Mouse (Mus musculus): ENCODE results near the gene Fndc10. TPM values are rescaled to one million over a fixed set of nuclear protein-coding genes. Genes with fewer than 3 reads are reported as not detected.
"Not testable (repeated sequence)": the region's sequence is repeated elsewhere in the genome, so short reads cannot be mapped to it uniquely, and the experiment has no call there.

Gene Fndc10
- polyA plus RNA-seq, 1 experiment from 2014 or later = 3.2 TPM

DNA sequence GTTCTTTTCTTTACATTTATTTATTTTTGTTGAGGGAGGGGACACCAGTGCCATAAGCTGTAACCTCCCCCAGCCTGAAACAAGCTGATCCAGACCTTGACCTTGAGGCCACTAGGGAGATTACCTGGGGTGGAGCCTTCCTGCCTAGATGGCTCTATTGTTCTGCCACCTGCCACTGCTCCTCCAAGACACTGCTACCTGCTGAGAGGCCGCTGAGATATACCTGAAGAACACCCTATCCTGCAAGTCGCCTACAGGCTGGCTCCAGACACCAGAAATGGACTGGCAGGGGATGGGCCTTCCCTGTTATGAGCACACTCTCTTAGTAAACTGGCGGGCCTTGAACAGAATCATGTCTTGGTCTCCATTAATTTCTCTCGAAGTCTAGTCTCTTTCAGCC is 23.9 kb upstream of the Fndc10 start:
- 56% methylated on average over 4 of the region's 4 CpGs for WGBS
- not testable (repeated sequence) for H3K4me3 ChIP-seq (ENCODE audit: low read depth, low read length); DNase-seq (ENCODE audit: low spot score); H3K4me1 ChIP-seq (ENCODE audit: control insufficient read depth, insufficient read depth, low read length); H3K36me3 ChIP-seq (ENCODE audit: control insufficient read depth, insufficient read depth, low read length); H3K27ac ChIP-seq (ENCODE audit: low read depth, low read length); H3K9me3 ChIP-seq (replicated peaks; ENCODE audit: control insufficient read depth, low read length); H3K27me3 ChIP-seq (replicated peaks; ENCODE audit: control insufficient read depth, insufficient read depth, low read length); H3K9ac ChIP-seq (ENCODE audit: low read length); H3K4me2 ChIP-seq (ENCODE audit: low read length); ATAC-seq

DNA sequence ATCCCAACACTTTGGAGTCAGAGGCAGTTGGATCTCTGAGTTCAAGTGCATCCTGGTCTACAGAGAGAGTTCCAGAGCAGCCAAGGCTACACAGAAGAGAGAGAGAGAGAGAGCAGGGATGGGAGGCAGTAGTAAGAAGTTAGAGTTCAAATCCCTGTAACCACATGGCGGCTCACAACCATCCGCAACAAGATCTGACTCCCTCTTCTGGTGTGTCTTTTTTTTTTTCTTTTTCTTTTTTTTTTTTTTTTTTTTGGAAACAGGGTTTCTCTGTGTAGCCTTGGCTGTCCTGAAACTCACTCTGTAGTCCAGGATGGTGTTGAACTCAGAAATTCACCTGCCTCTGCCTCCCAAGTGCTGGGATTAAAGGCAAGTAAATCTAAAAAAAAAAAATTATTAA is 22.1 kb upstream of the Fndc10 start:
- Histone ChIP-seq H3K4me2 (ENCODE audit: low read length) (no peak overlapping the region), H3K4me3 (ENCODE audit: low read depth, low read length) (no peak overlapping the region), H3K4me1 (ENCODE audit: control insufficient read depth, insufficient read depth, low read length) (peaks cover 6% of the 10 kb centered on the region; the same call in 1 of the 2 replicates), H3K27me3 (replicated peaks; ENCODE audit: control insufficient read depth, insufficient read depth, low read length) (no peaks in the 10 kb centered on the region), H3K9ac (ENCODE audit: low read length) (no peak overlapping the region), H3K36me3 (ENCODE audit: control insufficient read depth, insufficient read depth, low read length) (no peaks in the 10 kb centered on the region), H3K27ac (ENCODE audit: low read depth, low read length) (no peak overlapping the region), H3K9me3 (replicated peaks; ENCODE audit: control insufficient read depth, low read length) (no peaks in the 10 kb centered on the region)
- ATAC-seq = no peak
- 65% methylated on average over 2 of the region's 2 CpGs for WGBS
- DNase-seq (ENCODE audit: low spot score) = no peak

DNA sequence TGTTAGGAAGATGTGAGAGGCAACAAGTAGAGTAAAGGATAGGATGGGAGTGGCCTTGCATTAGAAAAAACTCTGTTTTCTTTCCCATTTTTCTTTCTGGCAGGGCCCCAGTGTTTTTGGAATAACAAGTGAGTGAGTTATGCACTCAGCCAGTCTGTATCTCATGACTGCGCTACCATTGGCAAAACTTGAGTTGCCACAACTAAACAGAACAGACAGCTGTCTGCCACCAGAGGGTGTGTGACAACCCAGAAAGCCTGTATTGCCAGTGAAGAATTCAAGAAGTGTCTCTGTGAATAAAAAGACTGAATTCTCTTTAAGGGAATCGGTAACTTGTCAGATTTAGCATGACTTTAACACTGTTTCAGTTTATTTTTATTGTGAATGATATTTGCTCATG is 18.2 kb upstream of the Fndc10 start:
- H3K4me1 ChIP-seq (ENCODE audit: control insufficient read depth, insufficient read depth, low read length) = no peaks in the 10 kb centered on the region
- DNase-seq (ENCODE audit: low spot score) (peak; percentile 25), ATAC-seq (no peak)
- no peaks in the 10 kb centered on the region for H3K27me3 ChIP-seq (replicated peaks; ENCODE audit: control insufficient read depth, insufficient read depth, low read length)
- no peaks in the 10 kb centered on the region for H3K36me3 ChIP-seq (ENCODE audit: control insufficient read depth, insufficient read depth, low read length)
- H3K4me2 ChIP-seq (ENCODE audit: low read length) = no peak overlapping the region
- WGBS = 81% methylated on average over 2 of the region's 2 CpGs
- H3K9ac ChIP-seq (ENCODE audit: low read length) = no peak overlapping the region
- H3K27ac ChIP-seq (ENCODE audit: low read depth, low read length) = no peak overlapping the region
- H3K9me3 ChIP-seq (replicated peaks; ENCODE audit: control insufficient read depth, low read length) = no peaks in the 10 kb centered on the region
- no peak overlapping the region for H3K4me3 ChIP-seq (ENCODE audit: low read depth, low read length)

DNA sequence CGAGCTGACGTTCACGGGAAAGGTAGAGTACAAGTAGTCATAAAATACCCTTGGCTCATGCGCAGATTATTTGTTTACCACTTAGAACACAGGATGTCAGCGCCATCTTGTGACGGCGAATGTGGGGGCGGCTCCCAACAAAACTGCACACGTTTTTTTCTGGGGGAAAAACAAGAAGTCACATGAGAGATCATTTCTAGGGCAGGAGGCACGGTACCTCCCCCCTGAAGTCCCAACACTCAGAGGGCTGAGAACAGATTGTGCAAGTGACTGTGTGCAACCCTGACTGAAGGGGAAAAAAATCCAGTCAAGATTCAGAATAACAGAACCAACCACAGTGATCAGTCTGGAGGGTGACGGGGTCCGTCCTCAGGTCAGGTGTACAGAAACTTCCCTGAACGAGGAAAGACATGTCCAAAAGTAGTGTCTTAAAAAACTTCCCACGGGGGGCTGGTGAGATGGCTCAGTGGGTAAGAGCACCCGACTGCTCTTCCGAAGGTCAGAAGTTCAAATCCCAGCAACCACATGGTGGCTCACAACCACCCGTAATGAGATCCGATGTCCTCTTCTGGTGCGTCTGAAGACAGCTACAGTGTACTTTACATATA is 10.4 kb upstream of the Fndc10 start:
- H3K4me2 ChIP-seq (ENCODE audit: low read length); H3K4me1 ChIP-seq (ENCODE audit: control insufficient read depth, insufficient read depth, low read length); H3K27me3 ChIP-seq (replicated peaks; ENCODE audit: control insufficient read depth, insufficient read depth, low read length); H3K27ac ChIP-seq (ENCODE audit: low read depth, low read length); DNase-seq (ENCODE audit: low spot score); H3K9me3 ChIP-seq (replicated peaks; ENCODE audit: control insufficient read depth, low read length); ATAC-seq; H3K9ac ChIP-seq (ENCODE audit: low read length); H3K4me3 ChIP-seq (ENCODE audit: low read depth, low read length); H3K36me3 ChIP-seq (ENCODE audit: control insufficient read depth, insufficient read depth, low read length): not testable (repeated sequence)
- WGBS = 92% methylated on average over 16 of the region's 19 CpGs

DNA sequence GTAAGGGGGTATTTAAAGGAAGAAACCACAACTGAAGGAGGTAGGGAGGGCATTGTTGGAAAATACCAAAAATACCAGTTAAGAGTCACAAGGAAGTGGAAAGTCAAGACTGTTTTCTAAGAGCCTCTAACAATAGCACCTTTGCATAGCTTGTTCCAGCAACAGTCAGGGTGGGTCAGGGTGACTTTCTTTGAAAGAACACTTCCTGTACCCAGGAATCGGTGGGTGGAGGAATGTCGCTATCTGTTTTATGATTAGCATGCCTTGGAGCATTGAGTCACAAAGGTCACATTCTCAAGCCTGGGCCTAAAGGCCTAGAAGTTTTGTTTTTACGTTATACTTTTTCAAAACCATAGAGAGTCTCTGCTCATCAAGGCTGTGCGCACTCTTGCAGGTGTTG is 6.4 kb upstream of the Fndc10 start:
- not testable (repeated sequence) for H3K4me3 ChIP-seq (ENCODE audit: low read depth, low read length); DNase-seq (ENCODE audit: low spot score); H3K27me3 ChIP-seq (replicated peaks; ENCODE audit: control insufficient read depth, insufficient read depth, low read length); H3K9ac ChIP-seq (ENCODE audit: low read length); H3K4me2 ChIP-seq (ENCODE audit: low read length); ATAC-seq; H3K9me3 ChIP-seq (replicated peaks; ENCODE audit: control insufficient read depth, low read length); H3K36me3 ChIP-seq (ENCODE audit: control insufficient read depth, insufficient read depth, low read length); H3K27ac ChIP-seq (ENCODE audit: low read depth, low read length); H3K4me1 ChIP-seq (ENCODE audit: control insufficient read depth, insufficient read depth, low read length)
- WGBS = 94% methylated on average over 4 of the region's 4 CpGs

DNA sequence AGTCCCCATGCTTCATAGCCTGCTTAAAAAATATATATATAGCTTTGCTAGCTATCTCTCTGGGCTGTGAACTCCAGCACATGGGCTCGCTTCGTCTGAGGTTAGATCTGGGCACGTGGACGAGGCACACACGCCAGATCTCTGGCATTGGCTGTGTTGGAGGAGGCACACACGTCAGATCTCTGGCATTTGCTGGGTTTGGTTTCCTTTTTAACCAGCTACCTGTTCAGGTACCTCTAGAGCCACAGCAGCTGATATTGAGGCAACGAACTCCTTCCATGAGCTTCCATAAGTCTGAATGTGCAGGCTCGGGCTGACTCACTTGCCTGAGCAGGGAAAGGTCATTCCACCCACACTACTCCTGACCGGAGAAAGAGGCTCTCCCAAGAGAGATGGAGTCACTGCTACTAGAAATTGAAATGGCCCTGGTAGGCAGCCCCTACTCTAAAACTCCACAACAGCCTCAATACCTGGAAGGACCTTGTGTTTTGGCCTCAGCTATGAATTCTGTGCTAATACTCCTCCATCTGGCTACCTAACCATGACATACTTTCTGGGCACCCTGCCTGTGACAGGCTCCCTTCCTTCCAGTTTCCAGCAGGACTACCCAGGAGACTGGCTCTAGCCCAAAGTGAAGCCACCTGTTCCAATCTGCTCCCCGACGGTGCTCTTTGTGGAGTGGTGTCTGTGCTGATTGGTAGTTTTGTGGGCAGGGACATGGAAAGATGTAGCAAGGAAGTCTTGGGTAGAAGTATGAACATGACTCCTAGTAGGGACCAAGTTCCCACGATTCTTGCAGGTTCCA is 3.4 kb upstream of the Fndc10 start:
- DNase-seq (ENCODE audit: low spot score) (peak; percentile 46), ATAC-seq (no peak)
- Histone ChIP-seq H3K4me1 (ENCODE audit: control insufficient read depth, insufficient read depth, low read length) (peaks cover 11% of the 10 kb centered on the region), H3K36me3 (ENCODE audit: control insufficient read depth, insufficient read depth, low read length) (no peaks in the 10 kb centered on the region), H3K27ac (ENCODE audit: low read depth, low read length) (no peak overlapping the region), H3K4me2 (ENCODE audit: low read length) (no peak overlapping the region), H3K27me3 (replicated peaks; ENCODE audit: control insufficient read depth, insufficient read depth, low read length) (peaks cover 6% of the 10 kb centered on the region), H3K9ac (ENCODE audit: low read length) (no peak overlapping the region), H3K9me3 (replicated peaks; ENCODE audit: control insufficient read depth, low read length) (no peaks in the 10 kb centered on the region), H3K4me3 (ENCODE audit: low read depth, low read length) (no peak overlapping the region)
- 83% methylated on average over 12 of the region's 12 CpGs for WGBS

DNA sequence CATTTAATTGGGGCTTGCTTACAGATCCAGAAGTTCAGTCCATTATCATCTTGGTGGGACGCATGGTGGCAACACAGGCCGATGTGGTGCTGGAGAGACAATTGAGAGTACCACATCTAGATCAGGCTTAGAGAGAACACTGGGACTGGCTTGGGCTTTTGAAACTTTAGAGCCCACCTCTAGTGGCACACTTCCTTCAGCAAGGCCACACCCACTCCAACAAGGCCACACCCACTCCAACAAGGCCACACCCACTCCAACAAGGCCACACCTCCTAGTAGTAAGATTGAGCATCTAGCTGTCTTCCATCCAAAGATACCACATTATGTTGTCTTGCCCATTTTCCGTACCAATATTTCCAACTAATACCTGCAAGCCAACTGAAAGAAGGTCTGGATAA is 1.7 kb upstream of the Fndc10 start:
- WGBS = 92% methylated on average over 3 of the region's 3 CpGs

DNA sequence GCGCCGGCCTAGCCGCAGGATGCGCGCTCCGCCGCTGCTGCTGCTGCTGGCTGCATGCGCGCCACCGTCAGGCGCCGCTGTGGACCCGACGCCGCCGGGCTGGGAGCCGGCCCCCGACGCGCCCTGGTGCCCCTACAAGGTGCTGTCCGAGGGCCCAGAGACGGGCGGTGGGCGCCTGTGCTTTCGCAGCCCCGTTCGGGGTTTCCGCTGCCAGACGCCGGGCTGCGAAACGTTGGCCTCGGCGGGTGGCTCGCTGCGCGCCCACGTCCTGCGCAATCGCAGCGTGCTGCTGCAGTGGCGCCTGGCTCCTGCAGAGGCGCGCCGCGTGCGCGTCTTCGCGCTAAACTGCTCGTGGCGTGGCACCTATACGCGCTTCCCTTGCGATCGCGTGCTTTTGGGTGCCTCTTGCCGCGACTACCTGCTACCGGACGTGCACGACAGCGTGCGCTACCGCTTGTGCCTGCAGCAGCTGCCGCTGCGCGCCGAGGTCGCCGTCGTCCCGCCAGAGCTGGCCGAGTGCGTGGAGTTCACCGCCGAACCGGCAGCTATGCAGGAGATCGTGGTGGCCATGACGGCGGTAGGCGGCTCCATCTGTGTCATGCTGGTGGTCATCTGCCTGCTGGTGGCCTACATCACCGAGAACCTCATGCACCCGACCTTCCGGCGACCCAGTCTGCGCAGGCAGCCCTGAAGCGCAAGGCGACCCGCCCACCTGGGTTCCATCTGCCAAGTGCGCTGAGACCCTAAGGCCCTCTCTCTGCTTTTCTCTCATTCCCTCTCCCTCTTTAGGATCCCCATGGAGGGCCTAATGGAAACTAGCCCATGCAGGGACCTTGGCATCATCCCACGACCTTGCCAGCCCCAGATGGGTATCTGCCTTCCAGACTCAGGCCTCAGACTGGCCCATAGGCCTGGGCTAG is 600 bp downstream of the Fndc10 start:
- DNase-seq (ENCODE audit: low spot score) = peak; percentile 84
- ATAC-seq = peak; percentile 87

More for the DNA sequence above, 1.7 kb upstream of the Fndc10 start:
- Histone ChIP-seq H3K4me1 (ENCODE audit: control insufficient read depth, insufficient read depth, low read length) (peaks cover 12% of the 10 kb centered on the region), H3K4me3 (ENCODE audit: low read depth, low read length) (no peak overlapping the region), H3K4me2 (ENCODE audit: low read length) (no peak overlapping the region), H3K9me3 (replicated peaks; ENCODE audit: control insufficient read depth, low read length) (no peaks in the 10 kb centered on the region), H3K9ac (ENCODE audit: low read length) (no peak overlapping the region), H3K27me3 (replicated peaks; ENCODE audit: control insufficient read depth, insufficient read depth, low read length) (peaks cover 9% of the 10 kb centered on the region), H3K36me3 (ENCODE audit: control insufficient read depth, insufficient read depth, low read length) (no peaks in the 10 kb centered on the region), H3K27ac (ENCODE audit: low read depth, low read length) (no peak overlapping the region)
- ATAC-seq (no peak), DNase-seq (ENCODE audit: low spot score) (no peak)

More for the DNA sequence above, 600 bp downstream of the Fndc10 start:
- peak overlapping the region; percentile 61 for H3K4me3 ChIP-seq (ENCODE audit: low read depth, low read length)
- H3K27me3 ChIP-seq (replicated peaks; ENCODE audit: control insufficient read depth, insufficient read depth, low read length) = peaks cover 9% of the 10 kb centered on the region
- under 1% methylated on average over 90 of the region's 92 CpGs for WGBS
- H3K9me3 ChIP-seq (replicated peaks; ENCODE audit: control insufficient read depth, low read length) = no peaks in the 10 kb centered on the region
- H3K9ac ChIP-seq (ENCODE audit: low read length) = peak overlapping the region; percentile 77
- H3K27ac ChIP-seq (ENCODE audit: low read depth, low read length) = peak overlapping the region; percentile 77
- no peaks in the 10 kb centered on the region for H3K36me3 ChIP-seq (ENCODE audit: control insufficient read depth, insufficient read depth, low read length)
- peak overlapping the region; percentile 80 for H3K4me2 ChIP-seq (ENCODE audit: low read length)
- H3K4me1 ChIP-seq (ENCODE audit: control insufficient read depth, insufficient read depth, low read length) = peaks cover 12% of the 10 kb centered on the region

Data from forebrain, embryonic 14.5 days (tissue).